Mouse (Mus musculus) kidney, adult 2 months (tissue): ENCODE data around the gene Ldb1. TPM values are rescaled to one million over a fixed set of nuclear protein-coding genes. Genes with fewer than 3 reads are reported as not detected.

ENCODE experiments used
- DNase-seq: peaks from one replicate; pipeline ENCODE4 v3.0.0; 2021
- H3K27ac ChIP-seq: fragments of 200-500 bp; 2 replicates; pipeline ENCODE4 v1.5.1; 2012; ENCODE audit warnings: low read depth, low read length, control low read depth, inconsistent platforms; ENCODE audit not compliant: insufficient read depth
- H3K27me3 ChIP-seq: fragments of 200-500 bp; replicated peaks from 2 replicates; pipeline ENCODE4 v1.6.1; 2012; ENCODE audit warnings: mild to moderate bottlenecking, moderate library complexity, low read length, inconsistent platforms; ENCODE audit not compliant: control insufficient read depth, insufficient read depth
- H3K36me3 ChIP-seq: fragments of 200-500 bp; 2 replicates; pipeline ENCODE4 v1.6.1; 2012; ENCODE audit warnings: mild to moderate bottlenecking, moderate library complexity, low read length, inconsistent platforms; ENCODE audit not compliant: control insufficient read depth, insufficient read depth
- H3K4me1 ChIP-seq: fragments of 200-500 bp; 2 replicates; pipeline ENCODE4 v1.6.1; 2011; ENCODE audit warnings: low read length; ENCODE audit not compliant: control insufficient read depth, insufficient read depth
- H3K4me3 ChIP-seq: fragments of 200-500 bp; 2 replicates; pipeline ENCODE4 v1.5.1; 2011; ENCODE audit warnings: mild to moderate bottlenecking, low read depth, low read length, control low read depth; ENCODE audit not compliant: insufficient read depth
- CTCF ChIP-seq: fragments of 200-500 bp; conservative IDR thresholded peaks from 2 replicates; pipeline ENCODE4 v1.5.1; 2011; ENCODE audit warnings: low read depth, mild to moderate bottlenecking, control low read depth, low read length, moderate library complexity, mixed read lengths; ENCODE audit not compliant: insufficient read depth, insufficient read length
- POLR2A ChIP-seq: fragments of 200-500 bp; IDR thresholded peaks from one replicate; pipeline ENCODE4 v1.6.1; 2011; ENCODE audit warnings: low read depth, low read length, control low read depth
- WGBS: fragments of 180-500 bp; shearing (Covaris S2); methylation state at CpG from one replicate; pipeline ENCODE4 v1.1.7; 2018; 5-methylcytosine and 5-hydroxymethylcytosine counted together
- polyA plus RNA-seq: library from polyadenylated mRNA; depleted of rRNA; stranded (reverse); fragments of >200 nt; gene quantifications from 2 replicates; pipeline ENCODE4 v1.2.3, GENCODE M21; 2012; rRNA removed

Gene Ldb1
- polyA plus RNA-seq, result 107 and 111 TPM in 2 replicates

DNA sequence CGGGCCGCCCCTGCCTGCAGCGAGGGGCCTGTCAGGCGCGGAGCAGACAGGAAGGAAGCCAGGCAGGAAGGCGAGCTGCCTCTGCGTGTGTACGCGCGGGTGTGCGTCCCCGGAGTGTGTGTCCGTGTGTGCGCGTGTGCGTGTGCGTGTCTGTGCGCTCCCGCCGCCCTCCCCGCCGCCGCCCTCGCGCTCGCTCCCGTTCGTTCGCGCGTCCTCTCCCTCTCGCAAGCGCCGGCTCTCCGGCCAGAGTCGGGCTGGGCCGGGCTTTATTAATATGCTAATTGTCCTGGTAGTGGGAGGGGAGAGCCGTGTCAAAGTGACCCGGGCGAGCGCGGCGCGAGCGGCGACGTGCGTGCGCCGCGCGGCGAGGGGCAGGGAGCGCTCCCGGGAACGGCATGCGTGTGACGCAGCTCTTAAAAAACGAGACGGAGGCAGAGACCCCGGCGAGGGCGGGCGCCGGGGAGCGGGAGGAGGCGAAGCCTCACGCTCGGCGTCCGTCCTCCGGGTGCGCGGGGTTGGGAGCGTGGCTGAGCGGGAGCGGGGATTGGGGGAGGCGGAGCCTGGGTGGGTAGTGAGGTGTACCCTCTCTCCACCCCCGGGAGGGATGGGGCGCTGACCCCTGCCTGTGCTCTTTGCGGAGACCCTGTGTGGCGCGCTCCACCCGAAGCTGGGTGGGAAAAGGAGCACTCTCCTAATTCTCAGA lies at the start of gene Ldb1:
Gene Ldb1, minus strand, starts transcription at position 222 of the 703 bp plus-strand sequence.
- Histone ChIP-seq H3K27me3 (no peaks in the 10 kb centered on the region), H3K36me3 (no peaks in the 10 kb centered on the region), H3K4me3 (peak within 1 kb of the TSS; percentile 68), H3K27ac (peak within 1 kb of the TSS; percentile 96), H3K4me1 (peaks cover 31% of the 10 kb centered on the region)
- peak; percentile 95 for DNase-seq
- TF ChIP-seq CTCF, result no peak
- no peak for TF ChIP-seq POLR2A
- under 1% methylated on average over 84 of the region's 84 CpGs for WGBS

DNA sequence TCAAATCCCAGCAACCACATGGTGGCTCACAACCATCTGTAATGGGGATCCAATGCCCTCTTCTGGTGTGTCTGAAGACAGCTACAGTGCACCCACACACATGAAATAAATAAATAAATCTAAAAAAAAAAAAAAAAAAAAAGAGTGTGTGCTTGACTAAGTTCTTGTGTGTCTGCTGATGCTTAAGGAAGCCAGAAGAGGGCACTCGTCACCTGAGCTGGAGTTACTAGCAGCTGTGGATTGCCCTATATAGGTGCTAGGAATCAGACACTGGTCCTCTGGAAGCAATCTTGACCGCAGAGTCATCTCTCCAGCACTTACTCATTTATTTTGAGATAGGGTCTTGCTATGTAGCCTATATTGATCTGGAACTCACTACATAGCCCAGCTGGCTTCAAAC lies 49.1 kb upstream of the Ldb1 start:
- no peaks in the 10 kb centered on the region for H3K27me3 ChIP-seq
- TF ChIP-seq POLR2A (no peak), CTCF (no peak)
- WGBS, result 91% methylated on average over 2 of the region's 2 CpGs
- H3K27ac ChIP-seq, result no peak overlapping the region
- DNase-seq, result no peak
- H3K4me3 ChIP-seq, result no peak overlapping the region
- H3K36me3 ChIP-seq, result no peaks in the 10 kb centered on the region
- H3K4me1 ChIP-seq, result no peaks in the 10 kb centered on the region

- Histone ChIP-seq H3K27ac (no peak overlapping the region), H3K4me3 (no peak overlapping the region), H3K4me1 (no peaks in the 10 kb centered on the region), H3K27me3 (no peaks in the 10 kb centered on the region), H3K36me3 (no peaks in the 10 kb centered on the region)
- DNase-seq, result no peak
- no peak for TF ChIP-seq CTCF
- WGBS, result 92% methylated on average over 4 of the region's 4 CpGs
Measured at GRCm38 (mm10) chr19:46091641-46092040, 46.6 kb upstream of the Ldb1 start.

- Histone ChIP-seq H3K27me3 (no peaks in the 10 kb centered on the region), H3K27ac (no peak overlapping the region), H3K36me3 (peaks cover 2% of the 10 kb centered on the region; the same call in 1 of the 2 replicates), H3K4me3 (no peak overlapping the region), H3K4me1 (no peaks in the 10 kb centered on the region)
- WGBS, result 72% methylated on average over 7 of the region's 7 CpGs
- DNase-seq, result peak; percentile 16
- TF ChIP-seq POLR2A (no peak), CTCF (no peak)
Measured at GRCm38 (mm10) chr19:46087871-46088270, 42.9 kb upstream of the Ldb1 start.

GRCm38 (mm10) chr19:46086337-46086736 lies 41.3 kb upstream of the Ldb1 start:
- peak; percentile 41 for DNase-seq
- TF ChIP-seq POLR2A, result no peak
- TF ChIP-seq CTCF, result peak; percentile 50
- no peak overlapping the region for H3K4me3 ChIP-seq
- WGBS, result 53% methylated on average over 3 of the region's 3 CpGs
- no peak overlapping the region for H3K27ac ChIP-seq
- no peaks in the 10 kb centered on the region for H3K4me1 ChIP-seq
- H3K27me3 ChIP-seq, result no peaks in the 10 kb centered on the region
- H3K36me3 ChIP-seq, result peaks cover 5% of the 10 kb centered on the region

DNA sequence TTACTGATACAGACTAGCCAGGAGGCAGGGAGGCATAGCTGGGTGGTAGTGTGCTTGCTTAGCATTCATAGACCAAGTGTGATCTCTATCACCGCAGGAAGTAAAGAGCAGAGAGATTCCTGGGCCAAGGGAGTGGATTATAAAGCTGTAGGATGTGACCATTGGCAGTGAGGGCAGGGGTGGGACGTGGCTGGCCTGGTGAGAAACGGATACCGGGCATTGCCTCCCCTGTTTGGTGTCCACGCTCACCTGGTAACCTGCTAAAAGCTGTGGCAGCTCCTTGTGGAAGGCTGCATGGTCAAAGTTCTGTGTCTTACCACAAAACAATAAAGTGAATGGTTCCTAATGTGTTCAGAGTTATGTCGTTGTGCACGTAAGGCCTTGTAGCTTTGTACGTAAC lies 40.2 kb upstream of the Ldb1 start:
- 95% methylated on average over 8 of the region's 8 CpGs for WGBS
- no peak for DNase-seq
- TF ChIP-seq POLR2A (no peak), CTCF (no peak)
- peaks cover 5% of the 10 kb centered on the region for H3K36me3 ChIP-seq
- H3K27me3 ChIP-seq, result no peaks in the 10 kb centered on the region
- H3K4me1 ChIP-seq, result no peaks in the 10 kb centered on the region
- H3K27ac ChIP-seq, result no peak overlapping the region
- no peak overlapping the region for H3K4me3 ChIP-seq

GRCm38 (mm10) chr19:46078535-46078934 lies 33.5 kb upstream of the Ldb1 start:
- WGBS, result 71% methylated on average over 3 of the region's 3 CpGs
- Histone ChIP-seq H3K36me3 (peaks cover 7% of the 10 kb centered on the region), H3K4me3 (no peak overlapping the region), H3K27ac (no peak overlapping the region), H3K27me3 (no peaks in the 10 kb centered on the region), H3K4me1 (peaks cover 6% of the 10 kb centered on the region; the same call in 1 of the 2 replicates)
- TF ChIP-seq POLR2A (no peak), CTCF (no peak)
- DNase-seq, result no peak
